Mouse (Mus musculus): ENCODE measurements at regions not wholly inside any gene's neighbourhood (a gene's known extent, or its start where the extent isn't known, plus 50 kb on each side); places are given as distances from the start of the nearest gene placed in this dataset.

GRCm38 (mm10) chr5:126337884-126338283 is 806.3 kb downstream of the Tmem132b start:
- DNase-seq = no peak

- no peak for DNase-seq
These were observed 812.0 kb downstream of the Tmem132b start for GRCm38 (mm10) chr5:126343570-126343969.

- no peak for DNase-seq
These were observed 819.4 kb downstream of the Tmem132b start for GRCm38 (mm10) chr5:126350936-126351335.

- DNase-seq = no peak
These were observed 837.9 kb downstream of the Tmem132b start for GRCm38 (mm10) chr5:126369436-126369835.

- no peak for DNase-seq
These were observed 849.3 kb upstream of the Tmem132c start for GRCm38 (mm10) chr5:126392306-126392705.

GRCm38 (mm10) chr5:126395331-126395730 is 846.3 kb upstream of the Tmem132c start:
- DNase-seq = peak in 1 of 2 experiments; percentile 34

GRCm38 (mm10) chr5:126431748-126432147 is 809.9 kb upstream of the Tmem132c start:
- DNase-seq = no peak

GRCm38 (mm10) chr5:126438696-126439095 is 802.9 kb upstream of the Tmem132c start:
- DNase-seq = no peak

GRCm38 (mm10) chr5:126440516-126440915 is 801.1 kb upstream of the Tmem132c start:
- no peak for DNase-seq

GRCm38 (mm10) chr5:126475761-126476160 is 765.8 kb upstream of the Tmem132c start:
- no peak for DNase-seq

- DNase-seq = no peak
These were observed 719.5 kb upstream of the Tmem132c start for GRCm38 (mm10) chr5:126522076-126522475.

GRCm38 (mm10) chr5:126525863-126526262 is 715.7 kb upstream of the Tmem132c start:
- DNase-seq = no peak

GRCm38 (mm10) chr5:126530806-126531527 is 710.6 kb upstream of the Tmem132c start:
- no peak for DNase-seq

- DNase-seq = no peak
These were observed 710.1 kb upstream of the Tmem132c start for GRCm38 (mm10) chr5:126531528-126531894.

- no peak for DNase-seq
These were observed 709.6 kb upstream of the Tmem132c start for GRCm38 (mm10) chr5:126531975-126532374.

GRCm38 (mm10) chr5:126538072-126538471 is 703.5 kb upstream of the Tmem132c start:
- no peak for DNase-seq

- DNase-seq = peak; percentile 3 to 4
These were observed 697.2 kb upstream of the Tmem132c start for GRCm38 (mm10) chr5:126544261-126544976.

- DNase-seq = no peak
These were observed 693.8 kb upstream of the Tmem132c start for GRCm38 (mm10) chr5:126547841-126548240.

GRCm38 (mm10) chr5:126551676-126552075 is 689.9 kb upstream of the Tmem132c start:
- no peak for DNase-seq

GRCm38 (mm10) chr5:126559011-126559410 is 682.6 kb upstream of the Tmem132c start:
- no peak for DNase-seq

- DNase-seq = peak; percentile 2 to 13
These were observed 675.8 kb upstream of the Tmem132c start for GRCm38 (mm10) chr5:126565817-126566216.

- DNase-seq = no peak
These were observed 675.4 kb upstream of the Tmem132c start for GRCm38 (mm10) chr5:126566226-126566625.

GRCm38 (mm10) chr5:126573766-126574165 is 667.8 kb upstream of the Tmem132c start:
- no peak for DNase-seq

- no peak for DNase-seq
These were observed 643.8 kb upstream of the Tmem132c start for GRCm38 (mm10) chr5:126597786-126598330.

All from kidney, postnatal 36 days (tissue).